11 mouse cellular contexts compared by ENCODE assay signal in genomic region chr2:156982864-156983263, GRCm38 (mm10). TPM values are rescaled to one million over a fixed set of nuclear protein-coding genes. Genes with fewer than 3 reads are reported as not detected.
DNase-seq lines count a peak whose midpoint lies in the region; ATAC-seq and TF ChIP-seq lines count a peak whose summit lies in the region.
"Had no signal": no experiment of that assay in that cellular context is flagged by ENCODE, and none has a peak within 500 bp of the region (broad histone marks: within the 10 kb centered on the region; RNA-seq: fewer than 3 reads in every experiment).

No protein-coding gene starts in this region.

- H3K27me3 ChIP-seq in G1E (ENCODE audit: insufficient read depth, low read length): no peaks in the 10 kb centered on the region
- H3K27me3 ChIP-seq in embryonic facial prominence, embryonic 15.5 days: no peaks in the 10 kb centered on the region
- no peaks in the 10 kb centered on the region for H3K27me3 ChIP-seq in liver, embryonic 12.5 days (replicated peaks)
- H3K27me3 ChIP-seq: CH12.LX had no signal

- H3K9ac ChIP-seq in embryonic facial prominence, embryonic 15.5 days: no peak overlapping the region
- peak overlapping the region; percentile 15; the same call in 1 of the 2 replicates for H3K9ac ChIP-seq in liver, embryonic 12.5 days

- no peak for TF ChIP-seq CTCF in G1E (IDR thresholded peaks at IDR 0.05; ENCODE audit: low read depth, low read length)

- H3K9me3 ChIP-seq in G1E (replicated peaks): no peaks in the 10 kb centered on the region
- no peaks in the 10 kb centered on the region for H3K9me3 ChIP-seq in embryonic facial prominence, embryonic 15.5 days (replicated peaks)
- no peaks in the 10 kb centered on the region for H3K9me3 ChIP-seq in liver, embryonic 12.5 days (replicated peaks)

- peaks cover 41% of the 10 kb centered on the region for H3K4me1 ChIP-seq in G1E (ENCODE audit: insufficient read depth, low read depth, low read length)
- peaks cover 3% of the 10 kb centered on the region; the same call in 1 of the 2 replicates for H3K4me1 ChIP-seq in embryonic facial prominence, embryonic 15.5 days
- peaks cover 43% of the 10 kb centered on the region for H3K4me1 ChIP-seq in liver, embryonic 12.5 days

- intact Hi-C loops in gastrocnemius, postnatal 36 days (cut with DNase I): no loop called here

- peak; percentile 60 for ATAC-seq in G1E (ENCODE audit: extremely low read depth, insufficient number of reproducible peaks, low FRiP score, poor library complexity, severe bottlenecking)
- ATAC-seq in embryonic facial prominence, embryonic 15.5 days (ENCODE audit: insufficient number of reproducible peaks, low FRiP score, low TSS enrichment, low read depth): no peak
- peak; percentile 96 for ATAC-seq in liver, embryonic 12.5 days

- H3K4me2 ChIP-seq in embryonic facial prominence, embryonic 15.5 days (replicated peaks): no peak overlapping the region
- peak overlapping the region; percentile 58 for H3K4me2 ChIP-seq in liver, embryonic 12.5 days

- peaks cover 41% of the 10 kb centered on the region for H3K36me3 ChIP-seq in G1E (replicated peaks)
- no peaks in the 10 kb centered on the region for H3K36me3 ChIP-seq in embryonic facial prominence, embryonic 15.5 days
- H3K36me3 ChIP-seq in liver, embryonic 12.5 days: peaks cover 17% of the 10 kb centered on the region

- peak; percentile 34 for DNase-seq in gastrocnemius, adult 18-20 months (ENCODE audit: low spot score)
- no peak for DNase-seq in gastrocnemius, postnatal 36 days
- no peak for DNase-seq in G1E (ENCODE audit: low spot score)
- DNase-seq in urinary bladder, adult 18-20 months (ENCODE audit: low spot score in 2 of 2): no peak
- no peak for DNase-seq in frontal cortex, postnatal 14 days (ENCODE audit: low spot score in 2 of 2)
- DNase-seq in kidney, adult 18-20 months: no peak
- DNase-seq: kidney, postnatal 36 days had no signal

- 68% methylated on average over 2 of the region's 2 CpGs for WGBS in embryonic facial prominence, embryonic 15.5 days
- 16% methylated on average over 2 of the region's 2 CpGs for WGBS in liver, embryonic 12.5 days (ENCODE audit: insufficient replicate concordance)

- H3K4me3 ChIP-seq in G1E (ENCODE audit: low read depth, low read length): no peak overlapping the region; the same call in 1 of the 2 replicates
- H3K4me3 ChIP-seq in embryonic facial prominence, embryonic 15.5 days (replicated peaks): no peak overlapping the region
- H3K4me3 ChIP-seq in liver, embryonic 12.5 days: peak overlapping the region; percentile 14; the same call in 1 of the 2 replicates

- peak overlapping the region; percentile 22; the same call in 1 of the 2 replicates for H3K27ac ChIP-seq in embryonic facial prominence, embryonic 15.5 days (replicated peaks)
- H3K27ac ChIP-seq in liver, embryonic 12.5 days: peak overlapping the region; percentile 90
- H3K27ac ChIP-seq: macrophage had no signal

RNA-seq across cellular contexts. Expression of gene Ndrg3, which starts 9.0 kb away (rescaled TPM):
- 10 to 100 TPM; 34.0 to 34.1 TPM for total RNA-seq in gastrocnemius, adult 18-20 months (2021)
- total RNA-seq in gastrocnemius, postnatal 36 days (2021): 10 to 100 TPM; 25.1 TPM
- total RNA-seq in G1E (2014; fragmentation: Nextera tagmentation) (139 and 157 TPM in 2 replicates), G1E (2017) (113 and 121 TPM in 2 replicates)
- 13.5 and 14.3 TPM in 2 replicates for polyA plus RNA-seq in G1E (2012)
- polyA plus RNA-seq in embryonic facial prominence, embryonic 15.5 days (2015; fragmentation: Nextera tagmentation; extraction: Ambion mirVana): 52.9 and 53.9 TPM in 2 replicates
- 55.4 and 56.4 TPM in 2 replicates for polyA plus RNA-seq in liver, embryonic 12.5 days (2016; fragmentation: Nextera tagmentation; extraction: Ambion mirVana)

RNA-seq across cellular contexts. Expression of gene Dsn1, which starts 24.1 kb away (rescaled TPM):
- 1 to 10 TPM; 1.3 to 1.9 TPM for total RNA-seq in gastrocnemius, adult 18-20 months (2021)
- 1 to 10 TPM; 1.2 to 1.3 TPM for total RNA-seq in gastrocnemius, postnatal 36 days (2021)
- total RNA-seq in G1E (2014; fragmentation: Nextera tagmentation): 39.7 and 48.3 TPM in 2 replicates
- 106 and 123 TPM in 2 replicates for total RNA-seq in G1E (2017)
- polyA plus RNA-seq in G1E (2012): 4.7 and 5.3 TPM in 2 replicates
- polyA plus RNA-seq in embryonic facial prominence, embryonic 15.5 days (2015; fragmentation: Nextera tagmentation; extraction: Ambion mirVana): 27.5 and 28.2 TPM in 2 replicates
- polyA plus RNA-seq in liver, embryonic 12.5 days (2016; fragmentation: Nextera tagmentation; extraction: Ambion mirVana): 38.7 TPM in 2 replicates

Comparison
In these comparisons a context has a peak if more than half of its experiments do, and no peak if none do; other contexts are left out.
1. RNA of gene Dsn1, which starts 24.1 kb away (total RNA-seq): 39.7 to 123 TPM in G1E; 1.3 to 1.9 TPM in gastrocnemius, adult 18-20 months and 1.2 to 1.3 TPM in gastrocnemius, postnatal 36 days; every median in the first group is over 10 times any median in the second.